Mouse (Mus musculus): ENCODE results near the gene Lce1a1. TPM values are rescaled to one million over a fixed set of nuclear protein-coding genes. Genes with fewer than 3 reads are reported as not detected.

Lce1a1 gene
- polyA plus RNA-seq, 1 experiment from 2014 or later = not detected

Other genes with a start within 250 kb of the Lce1a1 start
- not detected in 2 replicates for gene Sprr2i, start 240.3 kb downstream of the Lce1a1 start, polyA plus RNA-seq (2014; fragmentation: Nextera tagmentation; extraction: Ambion mirVana)
- not detected in 2 replicates for gene Sprr2j-ps, start 230.2 kb downstream of the Lce1a1 start, polyA plus RNA-seq (2014; fragmentation: Nextera tagmentation; extraction: Ambion mirVana)
- 4.3 and 6.3 TPM in 2 replicates for gene Gm9774, start 218.9 kb downstream of the Lce1a1 start, polyA plus RNA-seq (2014; fragmentation: Nextera tagmentation; extraction: Ambion mirVana)
- not detected in 2 replicates for gene Sprr2k, start 215.7 kb downstream of the Lce1a1 start, polyA plus RNA-seq (2014; fragmentation: Nextera tagmentation; extraction: Ambion mirVana)
- gene Sprr1b, start 209.5 kb downstream of the Lce1a1 start, polyA plus RNA-seq (2014; fragmentation: Nextera tagmentation; extraction: Ambion mirVana) = not detected in 2 replicates
- not detected in 2 replicates for gene Sprr3, start 189.6 kb downstream of the Lce1a1 start, polyA plus RNA-seq (2014; fragmentation: Nextera tagmentation; extraction: Ambion mirVana)
- not detected in 2 replicates for gene Sprr1a, start 162.4 kb downstream of the Lce1a1 start, polyA plus RNA-seq (2014; fragmentation: Nextera tagmentation; extraction: Ambion mirVana)
- not detected in 2 replicates for gene Sprr4, start 147.8 kb downstream of the Lce1a1 start, polyA plus RNA-seq (2014; fragmentation: Nextera tagmentation; extraction: Ambion mirVana)
- gene 2310046K23Rik, start 113.8 kb downstream of the Lce1a1 start, polyA plus RNA-seq (2014; fragmentation: Nextera tagmentation; extraction: Ambion mirVana) = not detected in 2 replicates
- not detected in 2 replicates for gene Ivl, start 74.6 kb downstream of the Lce1a1 start, polyA plus RNA-seq (2014; fragmentation: Nextera tagmentation; extraction: Ambion mirVana)
- not detected in 2 replicates for gene Smcp, start 59.3 kb downstream of the Lce1a1 start, polyA plus RNA-seq (2014; fragmentation: Nextera tagmentation; extraction: Ambion mirVana)
- not detected in 2 replicates for gene 2210017I01Rik, start 40.8 kb downstream of the Lce1a1 start, polyA plus RNA-seq (2014; fragmentation: Nextera tagmentation; extraction: Ambion mirVana)
- not detected in 2 replicates for gene Lce6a, start 26.6 kb downstream of the Lce1a1 start, polyA plus RNA-seq (2014; fragmentation: Nextera tagmentation; extraction: Ambion mirVana)
- not detected in 2 replicates for gene Lce1b, start 8.6 kb upstream of the Lce1a1 start, polyA plus RNA-seq (2014; fragmentation: Nextera tagmentation; extraction: Ambion mirVana)
- gene Lce1a2, start 22.0 kb upstream of the Lce1a1 start, polyA plus RNA-seq (2014; fragmentation: Nextera tagmentation; extraction: Ambion mirVana) = not detected in 2 replicates
- not detected in 2 replicates for gene Lce1c, start 30.9 kb upstream of the Lce1a1 start, polyA plus RNA-seq (2014; fragmentation: Nextera tagmentation; extraction: Ambion mirVana)
- gene Lce1d, start 38.9 kb upstream of the Lce1a1 start, polyA plus RNA-seq (2014; fragmentation: Nextera tagmentation; extraction: Ambion mirVana) = not detected in 2 replicates
- gene Lce1e, start 60.8 kb upstream of the Lce1a1 start, polyA plus RNA-seq (2014; fragmentation: Nextera tagmentation; extraction: Ambion mirVana) = not detected in 2 replicates
- not detected in 2 replicates for gene Lce1f, start 72.0 kb upstream of the Lce1a1 start, polyA plus RNA-seq (2014; fragmentation: Nextera tagmentation; extraction: Ambion mirVana)
- not detected in 2 replicates for gene Gm38119, start 90.8 kb upstream of the Lce1a1 start, polyA plus RNA-seq (2014; fragmentation: Nextera tagmentation; extraction: Ambion mirVana)
- not detected in 2 replicates for gene Lce1g, start 104.0 kb upstream of the Lce1a1 start, polyA plus RNA-seq (2014; fragmentation: Nextera tagmentation; extraction: Ambion mirVana)
- gene Lce1h, start 116.8 kb upstream of the Lce1a1 start, polyA plus RNA-seq (2014; fragmentation: Nextera tagmentation; extraction: Ambion mirVana) = not detected in 2 replicates
- gene Lce1i, start 130.6 kb upstream of the Lce1a1 start, polyA plus RNA-seq (2014; fragmentation: Nextera tagmentation; extraction: Ambion mirVana) = not detected in 2 replicates
- not detected in 2 replicates for gene Lce1j, start 142.2 kb upstream of the Lce1a1 start, polyA plus RNA-seq (2014; fragmentation: Nextera tagmentation; extraction: Ambion mirVana)
- gene Lce1k, start 159.6 kb upstream of the Lce1a1 start, polyA plus RNA-seq (2014; fragmentation: Nextera tagmentation; extraction: Ambion mirVana) = not detected in 2 replicates
- not detected in 2 replicates for gene Kprp, start 178.9 kb upstream of the Lce1a1 start, polyA plus RNA-seq (2014; fragmentation: Nextera tagmentation; extraction: Ambion mirVana)
- gene Lce1l, start 203.0 kb upstream of the Lce1a1 start, polyA plus RNA-seq (2014; fragmentation: Nextera tagmentation; extraction: Ambion mirVana) = not detected in 2 replicates
- not detected in 2 replicates for gene 2310050C09Rik, start 221.9 kb upstream of the Lce1a1 start, polyA plus RNA-seq (2014; fragmentation: Nextera tagmentation; extraction: Ambion mirVana)

Measured in forebrain, embryonic 14.5 days (tissue).